Mouse (Mus musculus) ovary, postnatal 10 days (tissue): ENCODE measurements around the gene Lmntd1.

Experiments
- DNase-seq: peaks from one replicate; pipeline ENCODE4 v3.0.0; 2022; ENCODE audit warnings: low spot score

Gene Lmntd1

DNA sequence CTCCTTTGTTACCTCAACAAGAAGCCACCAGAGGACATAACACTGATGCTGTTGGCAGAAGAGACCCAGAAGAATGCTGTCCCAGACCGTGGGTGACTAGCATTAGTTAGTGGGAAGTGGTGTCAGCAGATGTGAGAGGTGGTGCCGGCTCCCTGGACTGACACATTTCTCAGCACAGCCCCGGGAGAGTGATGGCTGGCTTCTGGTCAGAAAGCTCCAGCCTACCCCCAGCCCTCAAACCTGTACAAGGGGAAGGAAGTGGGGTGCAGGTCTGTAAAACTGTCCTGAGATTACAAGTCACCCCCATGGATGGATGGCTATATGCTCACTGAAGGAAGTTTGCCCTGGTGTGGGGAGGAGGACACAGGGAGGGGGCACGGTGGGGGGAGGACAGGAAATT is 235.4 kb downstream of the Lmntd1 start:
- no peak for DNase-seq

GRCm38 (mm10) chr6:145374372-145374771 is 239.7 kb downstream of the Lmntd1 start:
- no peak for DNase-seq

- no peak for DNase-seq
Observed at GRCm38 (mm10) chr6:145373712-145374221, 240.4 kb downstream of the Lmntd1 start.

GRCm38 (mm10) chr6:145372066-145372465 is 242.1 kb downstream of the Lmntd1 start:
- DNase-seq = no peak

- no peak for DNase-seq
Observed at GRCm38 (mm10) chr6:145371586-145371985, 242.5 kb downstream of the Lmntd1 start.

DNA sequence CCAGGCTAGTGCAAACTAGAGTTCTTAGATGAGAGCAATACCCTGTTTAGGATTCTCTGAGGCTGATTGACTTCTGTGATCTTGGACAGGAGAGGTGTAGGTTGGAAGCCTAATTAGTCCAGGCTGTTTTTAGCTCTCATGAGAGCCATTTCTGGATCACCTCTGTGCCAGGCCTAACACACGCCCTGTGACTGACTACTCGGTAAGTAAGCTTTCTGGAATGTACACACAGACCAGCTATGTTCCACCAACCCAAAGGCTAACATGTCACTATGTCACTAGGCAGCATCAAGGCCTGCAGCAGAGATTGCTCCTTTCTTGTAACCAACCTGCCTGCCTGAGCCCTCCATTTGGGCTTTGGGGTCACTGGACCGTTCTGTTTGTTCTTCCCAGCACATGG is 243.8 kb downstream of the Lmntd1 start:
- DNase-seq = no peak

DNA sequence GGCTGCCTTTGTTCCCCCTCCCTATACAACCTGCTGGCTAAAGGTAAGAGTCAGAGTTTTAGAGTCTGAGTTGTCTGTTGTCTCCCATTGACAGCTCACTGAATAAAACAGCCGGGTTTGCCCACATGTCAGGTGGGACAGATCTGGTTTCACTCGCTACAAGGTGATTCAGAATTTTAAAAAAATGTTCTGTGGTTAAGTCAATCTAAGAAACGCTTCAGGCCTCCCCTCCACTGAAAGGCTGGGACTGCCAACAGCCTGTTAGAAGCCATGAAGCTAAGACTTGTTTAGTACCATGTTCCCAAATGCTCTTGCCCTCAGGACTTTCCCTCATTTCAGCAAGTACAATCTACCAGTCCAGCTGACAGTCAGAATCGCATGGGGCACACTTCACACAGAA is 244.8 kb downstream of the Lmntd1 start:
- no peak for DNase-seq

- no peak for DNase-seq
Observed at GRCm38 (mm10) chr6:145366488-145366887, 247.6 kb downstream of the Lmntd1 start.

- no peak for DNase-seq
Observed at GRCm38 (mm10) chr6:145363698-145364097, 250.4 kb downstream of the Lmntd1 start.

DNA sequence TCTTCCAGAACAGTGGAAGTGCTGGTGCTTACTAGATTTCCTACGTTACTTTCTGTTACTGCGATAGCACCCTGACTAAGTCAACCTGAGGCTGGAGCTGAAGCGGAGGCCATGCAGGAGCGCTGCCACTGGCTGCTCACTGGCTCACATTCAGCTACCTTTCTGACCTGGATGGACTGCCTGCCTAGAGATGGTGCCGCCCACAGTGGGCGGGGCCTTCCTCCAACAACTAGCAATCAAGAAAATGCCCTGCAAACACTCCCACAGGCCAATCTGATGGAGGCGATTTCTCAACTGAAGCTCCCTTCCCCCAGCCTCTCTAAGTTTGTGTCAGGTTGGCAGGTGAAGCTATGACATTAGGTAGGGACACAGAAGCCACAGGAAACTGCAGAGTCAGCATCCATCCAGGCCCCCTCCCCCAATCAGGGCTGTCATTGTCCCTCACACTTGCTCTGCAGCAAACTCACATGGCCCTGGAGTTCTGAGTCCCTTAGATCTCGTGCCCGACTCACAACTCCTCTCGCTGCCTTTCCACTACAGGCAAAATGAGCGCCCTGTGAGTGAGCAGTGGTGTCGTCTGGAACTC is 252.9 kb downstream of the Lmntd1 start:
- DNase-seq = no peak

DNA sequence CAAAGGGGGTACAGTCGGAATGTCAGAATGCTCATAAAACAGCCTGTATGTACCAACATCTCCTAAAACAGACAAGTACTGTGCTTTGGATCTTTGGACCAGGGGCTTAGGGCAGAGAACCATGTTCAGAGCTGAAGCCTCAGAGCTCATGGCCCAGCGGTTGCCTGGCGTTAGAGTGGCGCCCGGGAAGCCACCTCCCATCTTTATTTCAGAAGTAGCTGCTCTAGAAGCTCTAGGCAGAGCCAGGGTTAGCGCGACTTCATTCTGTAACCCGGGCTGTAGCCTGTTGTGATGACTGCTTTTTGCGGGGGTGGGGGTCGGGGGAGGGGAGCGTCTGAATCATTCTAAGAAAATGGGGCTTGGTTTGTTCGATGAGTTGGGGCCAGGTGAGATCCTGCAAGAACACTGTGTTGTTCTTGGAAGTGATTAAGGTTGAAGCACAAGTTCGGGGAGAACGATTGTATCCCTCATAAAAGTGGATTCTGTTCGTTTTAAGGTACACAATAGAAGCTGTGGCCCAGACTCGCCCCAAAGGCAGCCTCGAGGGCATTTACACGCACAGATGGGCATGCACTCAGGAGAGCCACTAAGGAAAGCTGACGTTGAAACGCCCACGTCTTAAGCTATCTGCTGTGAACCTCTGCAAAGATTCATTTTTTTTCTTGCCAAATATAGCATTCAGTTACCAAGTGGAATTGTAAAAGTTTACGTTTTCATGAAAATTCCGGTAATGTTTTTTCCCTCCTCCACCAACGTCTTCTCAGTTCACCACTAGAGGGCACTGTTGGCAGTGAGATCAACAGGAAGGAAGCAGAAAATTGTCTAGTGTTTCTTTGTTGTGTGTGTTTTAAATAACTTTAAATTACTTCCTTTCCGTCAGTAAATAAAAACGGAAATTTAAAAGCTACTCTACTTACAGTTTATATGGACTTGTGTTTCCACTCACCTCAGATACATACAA is 254.4 kb downstream of the Lmntd1 start:
- no peak for DNase-seq

DNA sequence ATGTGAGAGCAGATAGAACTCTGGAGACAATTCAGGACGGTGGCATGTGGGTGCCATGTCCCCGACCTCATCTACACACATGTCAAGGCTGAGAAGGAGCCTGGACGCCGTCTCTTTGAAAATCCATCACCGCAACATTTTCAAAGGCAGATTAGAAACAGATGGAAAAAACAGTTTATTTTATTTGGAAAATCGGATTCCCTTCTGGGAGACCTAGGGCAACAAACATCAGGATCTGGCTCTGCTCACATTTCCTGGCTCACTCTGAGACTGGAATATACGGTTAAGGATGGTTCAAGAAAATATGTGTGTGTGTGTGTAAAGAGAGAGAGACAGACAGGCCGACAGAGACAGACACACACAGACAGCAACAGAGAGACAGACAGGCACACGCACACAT is 256.1 kb downstream of the Lmntd1 start:
- no peak for DNase-seq

DNA sequence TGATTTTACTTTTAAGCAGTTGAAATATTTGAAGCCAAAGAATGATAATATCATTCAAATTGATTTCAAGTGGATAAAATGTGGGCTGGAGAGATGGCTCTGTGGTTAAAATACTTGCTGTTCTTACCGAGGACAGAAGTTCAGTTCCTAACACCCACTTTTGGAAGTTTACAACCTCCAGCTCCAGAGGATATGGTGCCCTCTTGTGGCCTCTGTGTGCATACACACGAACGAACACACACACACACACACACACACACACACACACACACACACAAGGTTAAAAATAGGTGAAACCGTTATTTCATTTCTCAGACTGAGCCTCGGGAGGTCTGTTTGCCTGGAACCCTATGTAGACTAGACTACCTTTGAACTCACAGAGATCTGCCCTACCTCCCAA is 260.3 kb downstream of the Lmntd1 start:
- no peak for DNase-seq

- DNase-seq = no peak
Observed at GRCm38 (mm10) chr6:145352705-145353104, 261.4 kb downstream of the Lmntd1 start.

DNA sequence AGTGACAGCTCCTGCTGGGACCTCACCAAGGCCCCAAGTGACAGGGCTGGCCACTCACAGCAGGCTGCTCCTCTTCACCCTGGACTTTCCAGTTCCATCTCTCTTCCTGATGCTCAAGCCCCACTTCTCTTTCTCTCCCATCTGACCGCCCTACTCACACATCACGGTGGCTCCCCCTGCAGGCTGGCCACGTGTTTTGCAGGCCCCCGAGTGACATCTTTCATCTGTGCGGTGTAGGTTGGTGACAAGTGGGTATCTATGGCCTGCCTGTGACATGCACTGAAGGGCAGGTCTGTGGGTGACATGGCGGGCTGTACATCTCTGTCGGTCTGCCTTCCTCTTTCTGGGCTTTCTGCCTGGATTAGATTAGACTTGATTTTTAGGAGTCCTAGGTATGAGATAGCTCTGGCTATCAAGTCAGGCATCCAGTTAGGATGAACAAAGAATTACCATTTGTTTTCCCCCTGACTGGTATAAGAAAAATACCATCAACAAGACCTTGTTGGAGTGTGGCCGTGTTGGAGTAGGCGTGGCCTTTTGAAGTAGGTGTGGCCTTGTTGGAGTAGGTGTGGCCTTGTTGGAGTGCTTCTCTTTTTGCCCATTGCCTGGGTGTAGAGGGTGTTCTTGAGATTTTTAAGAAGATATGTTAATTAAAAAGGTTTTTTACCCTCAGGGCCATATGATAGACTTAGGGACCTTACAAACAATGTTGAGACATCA is 265.8 kb downstream of the Lmntd1 start:
- no peak for DNase-seq

DNA sequence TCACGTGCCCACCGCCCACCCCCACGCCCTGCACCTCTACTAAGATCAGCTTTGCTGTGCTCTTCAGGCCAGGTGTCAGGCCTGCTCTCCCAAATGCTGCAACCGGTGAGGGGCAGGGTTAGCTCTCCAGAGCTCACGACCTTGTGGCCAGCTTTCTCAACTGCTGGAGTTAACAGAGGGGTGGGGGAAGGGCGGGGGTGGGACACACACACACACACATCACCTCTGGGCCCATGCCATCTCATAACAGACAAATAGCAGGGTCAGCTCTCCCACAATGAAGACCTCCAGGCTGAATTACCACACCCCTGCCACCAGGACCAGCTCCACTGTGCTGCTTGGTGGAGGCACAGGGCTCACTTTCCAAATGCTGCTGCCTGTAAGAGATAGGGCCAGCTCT is 266.5 kb downstream of the Lmntd1 start:
- no peak for DNase-seq

GRCm38 (mm10) chr6:145346789-145347557 is 267.1 kb downstream of the Lmntd1 start:
- no peak for DNase-seq

DNA sequence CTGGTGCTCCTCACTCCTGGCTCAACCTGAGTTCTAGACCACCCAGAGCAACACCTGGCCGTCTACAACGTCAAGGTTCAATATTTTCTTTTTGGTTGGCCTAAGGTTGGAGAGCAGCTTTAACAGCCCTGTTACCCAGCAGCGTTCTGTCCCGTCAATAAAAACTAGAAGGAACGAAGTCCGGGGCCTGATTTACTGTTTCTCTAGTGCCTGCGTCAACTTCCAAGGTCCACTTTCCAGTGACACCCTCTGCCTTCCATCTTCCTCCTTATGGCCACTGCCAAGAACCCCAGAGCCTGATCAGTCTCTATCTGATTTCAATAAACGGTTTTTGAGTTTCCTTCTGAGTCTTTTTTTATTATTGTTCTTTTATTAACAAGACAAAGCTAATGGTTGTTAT is 267.8 kb downstream of the Lmntd1 start:
- DNase-seq = no peak

- no peak for DNase-seq
Observed at GRCm38 (mm10) chr6:145344719-145345118, 269.4 kb downstream of the Lmntd1 start.

DNA sequence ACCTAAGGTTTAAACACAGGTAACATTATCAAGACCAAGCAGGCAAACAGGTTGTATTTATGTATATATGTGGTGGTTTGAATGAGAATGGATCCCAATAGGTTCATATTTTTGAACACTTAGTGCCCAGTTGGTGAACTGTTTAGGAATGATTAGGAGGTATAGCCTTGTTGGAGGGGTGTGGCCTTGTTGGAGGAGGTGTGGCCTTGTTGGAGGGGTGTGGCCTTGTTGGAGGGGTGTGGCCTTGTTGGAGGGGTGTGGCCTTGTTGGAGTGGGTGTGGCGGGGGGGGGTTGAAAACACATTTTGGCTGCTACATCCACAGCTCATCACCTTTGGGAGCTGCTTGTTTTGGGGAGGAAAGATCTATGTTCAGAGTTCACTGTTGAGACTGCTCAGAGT is 270.7 kb downstream of the Lmntd1 start:
- DNase-seq = no peak

- no peak for DNase-seq
Observed at GRCm38 (mm10) chr6:145342836-145343235, 271.3 kb downstream of the Lmntd1 start.
